Mouse (Mus musculus) kidney, adult 2 months (tissue): Measurements from ENCODE around the gene Rnf214. TPM values are rescaled to one million over a fixed set of nuclear protein-coding genes. Genes with fewer than 3 reads are reported as not detected.

Experiments used
- DNase-seq: peaks from one replicate; pipeline ENCODE4 v3.0.0; 2021
- H3K27ac ChIP-seq: fragments of 200-500 bp; 2 replicates; pipeline ENCODE4 v1.5.1; 2012; ENCODE audit warnings: low read depth, low read length, control low read depth, inconsistent platforms; ENCODE audit not compliant: insufficient read depth
- H3K27me3 ChIP-seq: fragments of 200-500 bp; replicated peaks from 2 replicates; pipeline ENCODE4 v1.6.1; 2012; ENCODE audit warnings: mild to moderate bottlenecking, moderate library complexity, low read length, inconsistent platforms; ENCODE audit not compliant: control insufficient read depth, insufficient read depth
- H3K36me3 ChIP-seq: fragments of 200-500 bp; 2 replicates; pipeline ENCODE4 v1.6.1; 2012; ENCODE audit warnings: mild to moderate bottlenecking, moderate library complexity, low read length, inconsistent platforms; ENCODE audit not compliant: control insufficient read depth, insufficient read depth
- H3K4me1 ChIP-seq: fragments of 200-500 bp; 2 replicates; pipeline ENCODE4 v1.6.1; 2011; ENCODE audit warnings: low read length; ENCODE audit not compliant: control insufficient read depth, insufficient read depth
- H3K4me3 ChIP-seq: fragments of 200-500 bp; 2 replicates; pipeline ENCODE4 v1.5.1; 2011; ENCODE audit warnings: mild to moderate bottlenecking, low read depth, low read length, control low read depth; ENCODE audit not compliant: insufficient read depth
- CTCF ChIP-seq: fragments of 200-500 bp; conservative IDR thresholded peaks from 2 replicates; pipeline ENCODE4 v1.5.1; 2011; ENCODE audit warnings: low read depth, mild to moderate bottlenecking, control low read depth, low read length, moderate library complexity, mixed read lengths; ENCODE audit not compliant: insufficient read depth, insufficient read length
- POLR2A ChIP-seq: fragments of 200-500 bp; IDR thresholded peaks from one replicate; pipeline ENCODE4 v1.6.1; 2011; ENCODE audit warnings: low read depth, low read length, control low read depth
- WGBS: fragments of 180-500 bp; shearing (Covaris S2); methylation state at CpG from one replicate; pipeline ENCODE4 v1.1.7; 2018; 5-methylcytosine and 5-hydroxymethylcytosine counted together
- polyA plus RNA-seq: library from polyadenylated mRNA; depleted of rRNA; stranded (reverse); fragments of >200 nt; gene quantifications from 2 replicates; pipeline ENCODE4 v1.2.3, GENCODE M21; 2012; rRNA removed

The Rnf214 gene
- polyA plus RNA-seq, 1 experiment: 17.0 TPM

DNA sequence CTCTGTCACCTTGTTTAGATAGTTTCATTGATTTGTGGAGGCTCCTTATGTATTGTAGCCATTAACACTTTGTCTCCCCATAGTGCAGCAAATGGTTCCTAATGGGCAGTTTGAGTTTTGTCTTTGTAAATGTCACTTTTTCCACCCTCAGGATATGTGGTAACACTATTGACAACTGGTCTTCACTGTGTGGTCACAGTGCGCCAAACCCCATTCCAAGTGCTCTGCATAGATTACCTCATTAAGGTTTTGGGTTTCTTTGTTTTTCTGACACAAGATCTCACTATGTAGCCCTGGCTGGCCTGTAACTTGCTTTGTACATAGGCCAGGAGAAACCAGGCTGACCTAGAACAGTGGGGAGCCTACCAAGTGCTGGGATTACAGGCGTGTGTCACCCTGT, 73.8 kb downstream of the Rnf214 start:
- no peak overlapping the region for H3K4me3 ChIP-seq
- TF ChIP-seq POLR2A (no peak), CTCF (no peak)
- H3K4me1 ChIP-seq: no peaks in the 10 kb centered on the region
- H3K36me3 ChIP-seq: no peaks in the 10 kb centered on the region
- no peak for DNase-seq
- no peak overlapping the region for H3K27ac ChIP-seq
- 93% methylated on average over 2 of the region's 2 CpGs for WGBS
- no peaks in the 10 kb centered on the region for H3K27me3 ChIP-seq

DNA sequence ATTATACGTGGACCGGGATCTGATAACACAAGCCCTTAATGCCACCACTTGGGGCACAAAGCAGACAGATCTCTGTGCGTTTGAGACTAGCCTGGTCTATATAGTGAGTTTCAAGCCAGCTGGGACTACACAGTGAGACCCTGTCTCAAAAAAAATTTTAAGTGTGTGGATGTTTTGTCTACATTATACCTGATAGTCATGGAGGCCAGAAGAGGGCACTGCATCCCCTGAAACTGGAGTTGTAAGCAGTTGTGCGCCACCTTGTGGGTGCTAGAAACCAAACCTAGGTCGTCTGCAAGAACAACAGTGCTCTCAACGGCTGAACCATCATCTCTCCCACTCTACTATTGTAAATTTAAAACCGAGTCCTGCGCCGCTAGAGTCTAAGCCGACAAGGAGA, 77.6 kb downstream of the Rnf214 start:
- TF ChIP-seq POLR2A: no peak
- TF ChIP-seq CTCF: peak; percentile 82
- Histone ChIP-seq H3K4me3 (no peak overlapping the region), H3K27ac (no peak overlapping the region), H3K36me3 (no peaks in the 10 kb centered on the region), H3K27me3 (no peaks in the 10 kb centered on the region), H3K4me1 (no peaks in the 10 kb centered on the region)
- peak; percentile 84 for DNase-seq
- whole genome bisulfite sequencing: 35% methylated on average over 10 of the region's 10 CpGs

DNA sequence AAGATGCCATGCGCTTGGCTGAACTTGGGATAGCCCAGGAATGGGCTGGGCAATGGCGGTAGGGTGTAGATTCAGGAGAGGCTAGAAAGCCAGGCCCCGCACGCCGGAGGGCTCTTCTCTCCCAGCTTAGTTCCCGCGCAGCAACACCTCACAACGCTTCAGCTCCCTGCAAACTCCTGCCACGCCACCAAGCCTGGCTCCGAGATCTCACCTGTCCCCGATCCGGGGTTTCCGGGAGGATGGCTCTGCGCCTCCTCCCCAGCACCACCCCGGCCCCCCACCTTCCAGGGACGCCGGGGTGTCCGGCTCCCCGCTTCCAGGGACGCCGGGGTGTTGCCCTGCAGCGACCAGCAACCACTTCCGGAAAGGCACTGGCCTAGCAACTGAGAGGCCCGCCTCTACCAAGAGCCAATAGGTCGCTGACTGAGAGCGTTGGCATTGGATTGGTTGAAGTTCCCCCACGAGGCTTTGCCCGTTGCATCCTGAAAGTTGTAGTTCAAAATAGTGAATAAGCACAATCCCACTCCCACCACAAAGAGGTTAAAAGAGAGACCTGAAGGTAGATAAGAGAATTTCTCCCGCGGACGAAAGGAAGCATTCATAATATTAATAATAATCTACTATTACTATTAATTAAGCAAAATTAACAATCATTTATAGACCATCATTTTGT, 78.3 kb downstream of the Rnf214 start, which contains the start of gene Cep164:
TSS of gene Cep164 (minus strand) at position 401 of the 673 bp plus-strand sequence.
- TF ChIP-seq POLR2A: no peak
- TF ChIP-seq CTCF: no peak
- under 1% methylated on average over 31 of the region's 31 CpGs for WGBS
- Histone ChIP-seq H3K27me3 (no peaks in the 10 kb centered on the region), H3K4me1 (no peaks in the 10 kb centered on the region), H3K4me3 (peak within 1 kb of the TSS; percentile 87), H3K27ac (no peak within 1 kb of the TSS), H3K36me3 (no peaks in the 10 kb centered on the region)
- peak; percentile 96 for DNase-seq

DNA sequence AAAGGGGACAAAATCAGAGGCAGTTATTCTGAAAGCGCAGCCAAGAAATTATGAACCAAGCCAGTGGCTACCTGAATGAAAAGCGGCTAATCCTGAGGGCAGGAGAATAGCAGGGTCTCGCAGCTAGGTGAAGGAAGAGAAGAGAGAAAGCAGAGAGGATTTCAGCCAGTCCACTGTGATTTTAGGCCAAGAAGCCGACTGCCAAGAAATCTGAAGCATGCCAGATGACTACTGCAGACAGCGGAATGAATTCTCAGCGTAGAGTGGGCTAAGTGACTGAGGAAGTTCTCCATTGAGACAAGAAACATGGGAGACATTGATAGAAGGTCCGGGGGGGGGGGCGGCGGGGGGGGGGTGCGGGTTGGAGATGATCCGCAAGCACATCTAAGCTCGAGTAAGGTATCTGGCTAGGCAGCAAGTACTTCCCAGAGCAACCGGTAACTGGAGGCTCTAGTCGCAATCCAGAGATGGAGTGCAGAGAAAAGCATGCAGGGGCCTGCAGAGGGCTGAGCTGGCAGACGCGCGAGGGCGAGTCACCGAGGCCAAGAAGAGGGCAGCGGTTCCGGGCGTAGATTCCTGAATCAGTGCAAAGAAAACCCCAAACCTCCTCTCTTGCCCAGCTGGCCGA, 78.9 kb downstream of the Rnf214 start:
- H3K27ac ChIP-seq: no peak overlapping the region
- no peaks in the 10 kb centered on the region for H3K4me1 ChIP-seq
- peak; percentile 4 for DNase-seq
- no peaks in the 10 kb centered on the region for H3K36me3 ChIP-seq
- 6% methylated on average over 23 of the region's 23 CpGs for WGBS
- TF ChIP-seq CTCF: no peak
- H3K4me3 ChIP-seq: peak overlapping the region; percentile 87
- H3K27me3 ChIP-seq: no peaks in the 10 kb centered on the region

DNA sequence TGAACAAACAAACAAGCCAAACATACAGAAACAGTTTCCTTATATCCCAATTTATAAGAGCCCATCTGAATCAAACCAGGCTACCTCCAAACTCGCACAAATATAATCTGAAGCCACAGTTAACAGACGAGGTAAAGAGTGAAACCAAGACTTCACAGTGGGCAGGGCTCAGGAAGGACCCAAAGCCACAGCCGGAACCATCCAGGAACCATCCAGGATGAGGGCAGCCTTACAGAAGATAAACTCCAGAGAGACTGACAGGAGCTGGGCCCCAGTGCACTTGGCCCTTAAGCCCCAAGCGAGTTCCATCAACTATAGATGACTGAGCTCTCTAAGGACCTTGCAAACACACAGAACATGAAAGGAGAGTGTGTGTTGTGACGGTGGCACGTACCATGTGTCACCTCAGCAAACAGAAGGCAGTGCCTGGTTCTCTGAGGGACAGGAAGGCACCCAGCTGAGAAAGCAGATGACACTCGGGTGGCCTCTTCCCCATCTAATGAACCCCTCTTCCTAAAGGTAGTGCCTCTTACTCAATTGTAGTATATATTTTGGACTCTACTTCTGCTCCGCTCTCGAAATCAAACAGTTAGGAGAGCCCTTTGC, 88.2 kb downstream of the Rnf214 start:
- WGBS: 88% methylated on average over 9 of the region's 9 CpGs
- TF ChIP-seq CTCF (no peak), POLR2A (no peak)
- no peak for DNase-seq
- Histone ChIP-seq H3K4me1 (no peaks in the 10 kb centered on the region), H3K27me3 (no peaks in the 10 kb centered on the region), H3K4me3 (no peak overlapping the region), H3K27ac (no peak overlapping the region), H3K36me3 (no peaks in the 10 kb centered on the region)

DNA sequence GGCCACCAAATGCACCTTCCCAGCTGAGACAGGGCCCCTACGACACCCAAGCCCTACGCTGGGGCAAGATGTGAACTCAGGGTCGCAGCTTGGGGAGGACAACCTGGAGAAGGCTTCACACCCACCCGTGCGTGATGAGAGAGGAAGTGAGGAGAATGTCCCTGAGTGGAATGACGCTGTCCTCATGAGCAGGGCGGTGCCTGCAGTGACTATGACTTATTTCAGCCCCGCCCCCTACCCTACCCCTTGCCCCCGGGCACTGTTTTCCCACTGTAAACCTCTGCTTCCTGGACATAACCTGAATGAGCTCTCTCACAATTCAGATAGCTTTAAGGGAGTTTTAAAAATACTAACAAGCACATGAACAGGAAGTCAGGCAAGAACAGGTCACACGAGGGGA, 91.2 kb downstream of the Rnf214 start:
- WGBS: 56% methylated on average over 10 of the region's 10 CpGs
- Histone ChIP-seq H3K4me1 (no peaks in the 10 kb centered on the region), H3K36me3 (no peaks in the 10 kb centered on the region), H3K27me3 (no peaks in the 10 kb centered on the region), H3K4me3 (no peak overlapping the region), H3K27ac (no peak overlapping the region)
- TF ChIP-seq CTCF: no peak
- TF ChIP-seq POLR2A: no peak
- peak; percentile 8 for DNase-seq

DNA sequence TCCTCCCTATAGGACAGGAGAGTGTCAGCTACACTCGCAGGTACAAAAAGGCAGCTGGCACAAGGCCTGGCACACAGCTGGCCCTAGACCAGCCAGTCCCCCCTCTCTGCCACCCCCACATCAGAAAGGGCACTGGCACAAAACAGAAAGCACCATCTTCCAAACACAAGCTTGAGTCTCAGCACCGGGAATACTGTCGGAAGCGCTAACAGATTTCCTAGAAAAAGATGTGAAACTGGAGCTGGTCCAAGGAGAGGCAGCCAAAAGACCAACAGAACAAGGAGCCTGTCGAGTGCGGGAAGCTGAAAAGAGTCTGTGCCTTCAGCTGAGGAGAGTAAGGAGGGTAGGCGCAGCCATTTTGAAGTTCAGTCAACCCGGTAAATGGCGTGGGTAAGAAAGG, 91.6 kb downstream of the Rnf214 start:
- Histone ChIP-seq H3K4me3 (no peak overlapping the region), H3K27ac (no peak overlapping the region), H3K4me1 (no peaks in the 10 kb centered on the region), H3K27me3 (no peaks in the 10 kb centered on the region), H3K36me3 (no peaks in the 10 kb centered on the region)
- peak; percentile 87 for DNase-seq
- no peak for TF ChIP-seq CTCF
- TF ChIP-seq POLR2A: no peak
- 45% methylated on average over 9 of the region's 9 CpGs for WGBS

Other genes starting within 250 kb of the Rnf214 start
- 14.6 and 17.8 TPM in 2 replicates for gene Cep164, start 78.2 kb downstream of the Rnf214 start, polyA plus RNA-seq
- 26.8 and 31.7 TPM in 2 replicates for gene Bace1, start 68.3 kb downstream of the Rnf214 start, polyA plus RNA-seq
- gene Pcsk7, start 414 bp downstream of the Rnf214 start, polyA plus RNA-seq: 32.0 and 53.8 TPM in 2 replicates
- 50.3 and 93.5 TPM in 2 replicates for gene Tagln, start 29.1 kb upstream of the Rnf214 start, polyA plus RNA-seq
- 345 and 570 TPM in 2 replicates for gene Sidt2, start 48.3 kb upstream of the Rnf214 start, polyA plus RNA-seq
- gene Pafah1b2, start 105.8 kb upstream of the Rnf214 start, polyA plus RNA-seq: 17.6 and 21.1 TPM in 2 replicates
- gene Sik3, start 105.9 kb upstream of the Rnf214 start, polyA plus RNA-seq: 29.2 and 32.2 TPM in 2 replicates